Mouse (Mus musculus) liver, embryonic 14.5 days (tissue): ENCODE measurements around the gene Gpatch8. TPM values are rescaled to one million over a fixed set of nuclear protein-coding genes. Genes with fewer than 3 reads are reported as not detected.

Source experiments
- ATAC-seq: fragments of 200-750 bp; cut with Nextera tagmentation; 2 replicates; pipeline ENCODE4 v1.8.0; 2017; ENCODE audit warnings: moderate number of reproducible peaks, mild to moderate bottlenecking, moderate library complexity; ENCODE audit not compliant: insufficient read depth
- DNase-seq, 3 experiments: peaks; one replicate each; pipeline ENCODE4 v3.0.0-alpha.2; 2012 to 2013; ENCODE audit warnings: low read depth in 3 of 3, low spot score in 3 of 3
- H3K27ac ChIP-seq: fragments of 300-500 bp; sonication (generic); 2 replicates; pipeline ENCODE4 v1.5.1; 2014; ENCODE audit warnings: moderate library complexity, mild to moderate bottlenecking, control low read depth, inconsistent platforms
- H3K27me3 ChIP-seq: fragments of 300-500 bp; sonication (generic); 2 replicates; pipeline ENCODE4 v1.6.1; 2014; ENCODE audit warnings: mild to moderate bottlenecking, low read length, moderate library complexity; ENCODE audit not compliant: control insufficient read depth, insufficient read depth
- H3K36me3 ChIP-seq: fragments of 300-500 bp; sonication (generic); replicated peaks from 2 replicates; pipeline ENCODE4 v1.6.1; 2014; ENCODE audit warnings: low read depth; ENCODE audit not compliant: control insufficient read depth, insufficient read depth
- H3K4me1 ChIP-seq, 2 experiments: fragments of 200-500 bp in 1 of 2; fragments of 300-500 bp in 1 of 2; sonication (generic) in 1 of 2; replicated peaks; 2 replicates each; pipeline ENCODE4 v1.6.1; 2012 to 2014; ENCODE audit warnings: antibody characterized with exemption in 1 of 2, inconsistent platforms in 1 of 2, low read length in 1 of 2; ENCODE audit not compliant: control insufficient read depth in 2 of 2, insufficient read depth in 2 of 2
- H3K4me2 ChIP-seq: fragments of 300-500 bp; sonication (generic); 2 replicates; pipeline ENCODE4 v1.6.1; 2014; ENCODE audit warnings: low read depth, mild to moderate bottlenecking, control low read depth, moderate library complexity
- H3K4me3 ChIP-seq, 2 experiments: fragments of 200-500 bp in 1 of 2; fragments of 300-500 bp in 1 of 2; sonication (generic) in 1 of 2; 2 replicates each; pipeline ENCODE4 v1.5.1; 2012 to 2014; ENCODE audit warnings: low read depth in 2 of 2, low read length in 2 of 2, mild to moderate bottlenecking in 2 of 2, control low read depth in 1 of 2, inconsistent platforms in 1 of 2, moderate library complexity in 1 of 2; ENCODE audit not compliant: insufficient read depth in 1 of 2
- H3K9ac ChIP-seq: fragments of 300-500 bp; sonication (generic); replicated peaks from 2 replicates; pipeline ENCODE4 v1.6.1; 2014; ENCODE audit warnings: mild to moderate bottlenecking, control low read depth, moderate library complexity
- H3K9me3 ChIP-seq: fragments of 300-500 bp; sonication (generic); 2 replicates; pipeline ENCODE4 v1.6.1; 2016; ENCODE audit warnings: low read length, mixed read lengths; ENCODE audit not compliant: control insufficient read depth
- CTCF ChIP-seq: IDR thresholded peaks from 2 replicates; pipeline ENCODE4 v1.5.1; 2016; ENCODE audit warnings: antibody characterized with exemption, low read depth, control low read depth
- EP300 ChIP-seq: IDR thresholded peaks from 2 replicates; pipeline ENCODE4 v1.6.1; 2016; ENCODE audit warnings: antibody characterized with exemption, low read depth
- WGBS: fragments of 180-500 bp; shearing (Covaris S2); extraction: QIAGEN DNeasy Blood & Tissue Kit; methylation state at CpG from one replicate; pipeline ENCODE4 v1.1.7; 2014; ENCODE audit not compliant: insufficient replicate concordance; 5-methylcytosine and 5-hydroxymethylcytosine counted together
- polyA plus RNA-seq, 2 experiments: library from polyadenylated mRNA; depleted of rRNA in 1 of 2; stranded (reverse) in 1 of 2; unstranded in 1 of 2; fragments of >200 nt; fragmentation: Nextera tagmentation in 1 of 2; extraction: Ambion mirVana in 1 of 2; gene quantifications; 2 replicates each; pipeline versions ENCODE4 v1.2.1 to v1.2.3; 2012 to 2014

The Gpatch8 gene
- polyA plus RNA-seq, 2 experiments, result 7.5 to 14.1 TPM

- no peaks in the 10 kb centered on the region for H3K27me3 ChIP-seq
- peak; percentile 64 to 74 (median 70) for DNase-seq
- H3K4me2 ChIP-seq, result peak overlapping the region; percentile 66
- peak; percentile 60; the same call in 1 of the 2 replicates for ATAC-seq
- H3K4me1 ChIP-seq, result peaks cover 0 to 2% of the 10 kb centered on the region in 2 experiments; a peak in 1 of 4 replicates
- no peaks in the 10 kb centered on the region for H3K9me3 ChIP-seq
- no peaks in the 10 kb centered on the region for H3K36me3 ChIP-seq
- TF ChIP-seq CTCF, result peak; percentile 90
- no peak for TF ChIP-seq EP300
- H3K27ac ChIP-seq, result no peak overlapping the region
- peak overlapping the region; percentile 73 for H3K9ac ChIP-seq
- peak overlapping the region; percentile 52 to 69 for H3K4me3 ChIP-seq
- WGBS, result 16% methylated on average over 18 of the region's 18 CpGs
These were observed 16.9 kb upstream of the Gpatch8 start for GRCm38 (mm10) chr11:102572866-102573663.

- no peaks in the 10 kb centered on the region for H3K36me3 ChIP-seq
- ATAC-seq, result no peak
- peaks cover 11 to 14% of the 10 kb centered on the region in 2 experiments for H3K4me1 ChIP-seq
- peak in 1 of 3 experiments; percentile 31 for DNase-seq
- H3K4me3 ChIP-seq, result no peak overlapping the region
- TF ChIP-seq CTCF, result no peak
- no peak for TF ChIP-seq EP300
- no peak overlapping the region for H3K27ac ChIP-seq
- no peaks in the 10 kb centered on the region for H3K9me3 ChIP-seq
- H3K9ac ChIP-seq, result no peak overlapping the region
- H3K4me2 ChIP-seq, result no peak overlapping the region
- no peaks in the 10 kb centered on the region for H3K27me3 ChIP-seq
- 47% methylated on average over 7 of the region's 7 CpGs for WGBS
These were observed 12.7 kb upstream of the Gpatch8 start for GRCm38 (mm10) chr11:102568756-102569377.

GRCm38 (mm10) chr11:102568191-102568590, 12.0 kb upstream of the Gpatch8 start:
- Histone ChIP-seq H3K4me2 (no peak overlapping the region), H3K9ac (no peak overlapping the region), H3K4me1 (peaks cover 11 to 12% of the 10 kb centered on the region in 2 experiments), H3K9me3 (no peaks in the 10 kb centered on the region), H3K27me3 (no peaks in the 10 kb centered on the region), H3K4me3 (no peak overlapping the region), H3K27ac (no peak overlapping the region), H3K36me3 (no peaks in the 10 kb centered on the region)
- TF ChIP-seq EP300, result no peak
- TF ChIP-seq CTCF, result peak; percentile 87
- ATAC-seq, result no peak
- WGBS, result 68% methylated on average over 12 of the region's 12 CpGs
- no peak for DNase-seq

- 86% methylated on average over 15 of the region's 15 CpGs for WGBS
- TF ChIP-seq EP300, result no peak
- no peak for TF ChIP-seq CTCF
- Histone ChIP-seq H3K27me3 (no peaks in the 10 kb centered on the region), H3K27ac (no peak overlapping the region), H3K4me1 (peaks cover 11 to 12% of the 10 kb centered on the region in 2 experiments), H3K36me3 (no peaks in the 10 kb centered on the region), H3K4me3 (no peak overlapping the region), H3K9me3 (no peaks in the 10 kb centered on the region), H3K9ac (no peak overlapping the region), H3K4me2 (no peak overlapping the region)
- ATAC-seq (no peak), DNase-seq (no peak)
These were observed 11.5 kb upstream of the Gpatch8 start for GRCm38 (mm10) chr11:102567723-102568122.

- Histone ChIP-seq H3K4me1 (peaks cover 11 to 12% of the 10 kb centered on the region in 2 experiments), H3K4me3 (no peak overlapping the region), H3K36me3 (no peaks in the 10 kb centered on the region), H3K9ac (no peak overlapping the region), H3K27me3 (no peaks in the 10 kb centered on the region), H3K9me3 (no peaks in the 10 kb centered on the region), H3K27ac (no peak overlapping the region), H3K4me2 (no peak overlapping the region)
- DNase-seq, result no peak
- TF ChIP-seq EP300 (no peak), CTCF (no peak)
- no peak for ATAC-seq
- 74% methylated on average over 6 of the region's 6 CpGs for WGBS
These were observed 11.0 kb upstream of the Gpatch8 start for GRCm38 (mm10) chr11:102567157-102567556.
